Mouse (Mus musculus): Measurements from ENCODE around the gene Dnajc19. TPM values are rescaled to one million over a fixed set of nuclear protein-coding genes. Genes with fewer than 3 reads are reported as not detected.

Gene Dnajc19
- 103 and 105 TPM in 2 replicates for polyA plus RNA-seq (2015; fragmentation: Nextera tagmentation; extraction: Ambion mirVana)

GRCm38 (mm10) chr3:34080900-34081662 lies at the start of gene Dnajc19:
Dnajc19 (minus strand) TSS chr3:34081321.
- Histone ChIP-seq H3K4me2 (replicated peaks) (peak within 1 kb of the TSS; percentile 65), H3K4me3 (replicated peaks) (peak within 1 kb of the TSS; percentile 75), H3K36me3 (peaks cover 6% of the 10 kb centered on the region; the same call in 1 of the 2 replicates), H3K9me3 (replicated peaks) (no peaks in the 10 kb centered on the region), H3K9ac (peak within 1 kb of the TSS; percentile 75), H3K27ac (replicated peaks) (peak within 1 kb of the TSS; percentile 71; the same call in 1 of the 2 replicates), H3K4me1 (peaks cover 16% of the 10 kb centered on the region), H3K27me3 (no peaks in the 10 kb centered on the region)
- ATAC-seq (ENCODE audit: insufficient number of reproducible peaks, low FRiP score, low TSS enrichment, low read depth): peak; percentile 93
- under 1% methylated on average over 50 of the region's 50 CpGs for WGBS

GRCm38 (mm10) chr3:34129957-34130356 lies 48.8 kb upstream of the Dnajc19 start:
- H3K27me3 ChIP-seq: no peaks in the 10 kb centered on the region
- no peak overlapping the region for H3K9ac ChIP-seq
- 83% methylated on average over 6 of the region's 6 CpGs for WGBS
- no peaks in the 10 kb centered on the region for H3K36me3 ChIP-seq
- H3K4me3 ChIP-seq (replicated peaks): no peak overlapping the region
- ATAC-seq (ENCODE audit: insufficient number of reproducible peaks, low FRiP score, low TSS enrichment, low read depth): no peak
- H3K9me3 ChIP-seq (replicated peaks): no peaks in the 10 kb centered on the region
- no peak overlapping the region for H3K27ac ChIP-seq (replicated peaks)
- no peaks in the 10 kb centered on the region for H3K4me1 ChIP-seq
- no peak overlapping the region for H3K4me2 ChIP-seq (replicated peaks)

- Histone ChIP-seq H3K9ac (no peak overlapping the region), H3K4me1 (no peaks in the 10 kb centered on the region), H3K9me3 (replicated peaks) (no peaks in the 10 kb centered on the region), H3K27me3 (no peaks in the 10 kb centered on the region), H3K4me3 (replicated peaks) (no peak overlapping the region), H3K27ac (replicated peaks) (no peak overlapping the region), H3K36me3 (no peaks in the 10 kb centered on the region), H3K4me2 (replicated peaks) (no peak overlapping the region)
- no peak for ATAC-seq (ENCODE audit: insufficient number of reproducible peaks, low FRiP score, low TSS enrichment, low read depth)
- WGBS: 85% methylated on average over 5 of the region's 5 CpGs
Observed at GRCm38 (mm10) chr3:34121311-34121710, 40.2 kb upstream of the Dnajc19 start.

GRCm38 (mm10) chr3:34120791-34121190 lies 39.7 kb upstream of the Dnajc19 start:
- Histone ChIP-seq H3K9ac (no peak overlapping the region), H3K4me3 (replicated peaks) (no peak overlapping the region), H3K27me3 (no peaks in the 10 kb centered on the region), H3K36me3 (no peaks in the 10 kb centered on the region), H3K4me2 (replicated peaks) (no peak overlapping the region), H3K27ac (replicated peaks) (no peak overlapping the region), H3K4me1 (no peaks in the 10 kb centered on the region), H3K9me3 (replicated peaks) (no peaks in the 10 kb centered on the region)
- ATAC-seq (ENCODE audit: insufficient number of reproducible peaks, low FRiP score, low TSS enrichment, low read depth): no peak
- WGBS: 94% methylated on average over 3 of the region's 3 CpGs

GRCm38 (mm10) chr3:34119869-34120268 lies 38.7 kb upstream of the Dnajc19 start:
- Histone ChIP-seq H3K4me2 (replicated peaks) (no peak overlapping the region), H3K27me3 (no peaks in the 10 kb centered on the region), H3K9me3 (replicated peaks) (no peaks in the 10 kb centered on the region), H3K4me1 (no peaks in the 10 kb centered on the region), H3K27ac (replicated peaks) (no peak overlapping the region), H3K4me3 (replicated peaks) (no peak overlapping the region), H3K36me3 (no peaks in the 10 kb centered on the region), H3K9ac (no peak overlapping the region)
- no peak for ATAC-seq (ENCODE audit: insufficient number of reproducible peaks, low FRiP score, low TSS enrichment, low read depth)
- WGBS: 39% methylated on average over 4 of the region's 4 CpGs

GRCm38 (mm10) chr3:34115806-34116205 lies 34.7 kb upstream of the Dnajc19 start:
- 63% methylated on average over 6 of the region's 6 CpGs for whole genome bisulfite sequencing
- no peaks in the 10 kb centered on the region for H3K36me3 ChIP-seq
- H3K9me3 ChIP-seq (replicated peaks): no peaks in the 10 kb centered on the region
- no peak overlapping the region for H3K4me3 ChIP-seq (replicated peaks)
- no peaks in the 10 kb centered on the region for H3K4me1 ChIP-seq
- H3K4me2 ChIP-seq (replicated peaks): no peak overlapping the region
- no peak overlapping the region for H3K9ac ChIP-seq
- ATAC-seq (ENCODE audit: insufficient number of reproducible peaks, low FRiP score, low TSS enrichment, low read depth): no peak
- H3K27ac ChIP-seq (replicated peaks): no peak overlapping the region
- no peaks in the 10 kb centered on the region for H3K27me3 ChIP-seq

- Histone ChIP-seq H3K9ac (no peak overlapping the region), H3K36me3 (no peaks in the 10 kb centered on the region), H3K27ac (replicated peaks) (no peak overlapping the region), H3K4me2 (replicated peaks) (no peak overlapping the region), H3K27me3 (no peaks in the 10 kb centered on the region), H3K4me1 (no peaks in the 10 kb centered on the region), H3K9me3 (replicated peaks) (no peaks in the 10 kb centered on the region), H3K4me3 (replicated peaks) (no peak overlapping the region)
- ATAC-seq (ENCODE audit: insufficient number of reproducible peaks, low FRiP score, low TSS enrichment, low read depth): no peak
- 67% methylated on average over 11 of the region's 11 CpGs for WGBS
Observed at GRCm38 (mm10) chr3:34111941-34112685, 31.0 kb upstream of the Dnajc19 start.

- WGBS: 76% methylated on average over 3 of the region's 3 CpGs
- Histone ChIP-seq H3K4me3 (replicated peaks) (no peak overlapping the region), H3K4me2 (replicated peaks) (no peak overlapping the region), H3K27ac (replicated peaks) (no peak overlapping the region), H3K9me3 (replicated peaks) (no peaks in the 10 kb centered on the region), H3K27me3 (peaks cover 16% of the 10 kb centered on the region), H3K36me3 (no peaks in the 10 kb centered on the region), H3K4me1 (no peaks in the 10 kb centered on the region), H3K9ac (no peak overlapping the region)
- ATAC-seq (ENCODE audit: insufficient number of reproducible peaks, low FRiP score, low TSS enrichment, low read depth): no peak
Observed at GRCm38 (mm10) chr3:34107631-34108030, 26.5 kb upstream of the Dnajc19 start.

- H3K27ac ChIP-seq (replicated peaks): no peak overlapping the region
- ATAC-seq (ENCODE audit: insufficient number of reproducible peaks, low FRiP score, low TSS enrichment, low read depth): no peak
- no peaks in the 10 kb centered on the region for H3K36me3 ChIP-seq
- 20% methylated on average over 9 of the region's 9 CpGs for WGBS
- H3K4me2 ChIP-seq (replicated peaks): no peak overlapping the region
- H3K27me3 ChIP-seq: peaks cover 16% of the 10 kb centered on the region
- H3K4me1 ChIP-seq: no peaks in the 10 kb centered on the region
- H3K4me3 ChIP-seq (replicated peaks): no peak overlapping the region
- H3K9me3 ChIP-seq (replicated peaks): no peaks in the 10 kb centered on the region
- H3K9ac ChIP-seq: no peak overlapping the region
Observed at GRCm38 (mm10) chr3:34106421-34106820, 25.3 kb upstream of the Dnajc19 start.

GRCm38 (mm10) chr3:34103902-34104672 lies 23.0 kb upstream of the Dnajc19 start:
- ATAC-seq (ENCODE audit: insufficient number of reproducible peaks, low FRiP score, low TSS enrichment, low read depth): no peak
- no peak overlapping the region for H3K4me3 ChIP-seq (replicated peaks)
- peaks cover 16% of the 10 kb centered on the region for H3K27me3 ChIP-seq
- H3K4me2 ChIP-seq (replicated peaks): no peak overlapping the region
- H3K9ac ChIP-seq: no peak overlapping the region
- H3K27ac ChIP-seq (replicated peaks): no peak overlapping the region
- no peaks in the 10 kb centered on the region for H3K9me3 ChIP-seq (replicated peaks)
- no peaks in the 10 kb centered on the region for H3K36me3 ChIP-seq
- 35% methylated on average over 7 of the region's 7 CpGs for WGBS
- H3K4me1 ChIP-seq: no peaks in the 10 kb centered on the region

- H3K4me1 ChIP-seq: no peaks in the 10 kb centered on the region
- no peak for ATAC-seq (ENCODE audit: insufficient number of reproducible peaks, low FRiP score, low TSS enrichment, low read depth)
- H3K27ac ChIP-seq (replicated peaks): no peak overlapping the region
- H3K27me3 ChIP-seq: peaks cover 16% of the 10 kb centered on the region
- H3K36me3 ChIP-seq: no peaks in the 10 kb centered on the region
- no peaks in the 10 kb centered on the region for H3K9me3 ChIP-seq (replicated peaks)
- H3K4me3 ChIP-seq (replicated peaks): no peak overlapping the region
- H3K9ac ChIP-seq: no peak overlapping the region
- no peak overlapping the region for H3K4me2 ChIP-seq (replicated peaks)
- WGBS: 68% methylated on average over 2 of the region's 2 CpGs
Observed at GRCm38 (mm10) chr3:34102891-34103290, 21.8 kb upstream of the Dnajc19 start.
